Mouse (Mus musculus): ENCODE data around the gene Bcl11a.

Gene Bcl11a

GRCm38 (mm10) chr11:24149462-24150220 lies 71.8 kb downstream of the Bcl11a start:
- no peak for DNase-seq (ENCODE audit: low read depth, low spot score)

- no peak for DNase-seq (ENCODE audit: low read depth, low spot score)
Observed at GRCm38 (mm10) chr11:24152076-24152784, 74.4 kb downstream of the Bcl11a start.

GRCm38 (mm10) chr11:24153049-24153448 lies 75.2 kb downstream of the Bcl11a start:
- DNase-seq (ENCODE audit: low read depth, low spot score), result no peak

- no peak for DNase-seq (ENCODE audit: low read depth, low spot score)
Observed at GRCm38 (mm10) chr11:24158026-24158425, 80.2 kb downstream of the Bcl11a start.

GRCm38 (mm10) chr11:24159656-24160055 lies 81.8 kb downstream of the Bcl11a start:
- no peak for DNase-seq (ENCODE audit: low read depth, low spot score)

- DNase-seq (ENCODE audit: low read depth, low spot score), result no peak
Observed at GRCm38 (mm10) chr11:24161458-24161857, 83.6 kb downstream of the Bcl11a start.

- no peak for DNase-seq (ENCODE audit: low read depth, low spot score)
Observed at GRCm38 (mm10) chr11:24162056-24162455, 84.2 kb downstream of the Bcl11a start.

GRCm38 (mm10) chr11:24163072-24163471 lies 85.2 kb downstream of the Bcl11a start:
- DNase-seq (ENCODE audit: low read depth, low spot score), result no peak

- DNase-seq (ENCODE audit: low read depth, low spot score), result no peak
Observed at GRCm38 (mm10) chr11:24164065-24164464, 86.2 kb downstream of the Bcl11a start.

- no peak for DNase-seq (ENCODE audit: low read depth, low spot score)
Observed at GRCm38 (mm10) chr11:24171675-24172285, 93.9 kb downstream of the Bcl11a start.

GRCm38 (mm10) chr11:24172585-24172984 lies 94.7 kb downstream of the Bcl11a start:
- no peak for DNase-seq (ENCODE audit: low read depth, low spot score)

- no peak for DNase-seq (ENCODE audit: low read depth, low spot score)
Observed at GRCm38 (mm10) chr11:24174161-24174792, 96.4 kb downstream of the Bcl11a start.

GRCm38 (mm10) chr11:24177458-24177857 lies 99.6 kb downstream of the Bcl11a start:
- DNase-seq (ENCODE audit: low read depth, low spot score), result no peak

- DNase-seq (ENCODE audit: low read depth, low spot score), result no peak
Observed at GRCm38 (mm10) chr11:24178823-24179476, 101.1 kb downstream of the Bcl11a start.

GRCm38 (mm10) chr11:24180040-24180439 lies 102.2 kb downstream of the Bcl11a start:
- DNase-seq (ENCODE audit: low read depth, low spot score), result no peak

- no peak for DNase-seq (ENCODE audit: low read depth, low spot score)
Observed at GRCm38 (mm10) chr11:24183501-24183900, 105.6 kb downstream of the Bcl11a start.

- DNase-seq (ENCODE audit: low read depth, low spot score), result no peak
Observed at GRCm38 (mm10) chr11:24184932-24185331, 107.1 kb downstream of the Bcl11a start.

- DNase-seq (ENCODE audit: low read depth, low spot score), result no peak
Observed at GRCm38 (mm10) chr11:24190411-24190810, 112.6 kb downstream of the Bcl11a start.

- DNase-seq (ENCODE audit: low read depth, low spot score), result no peak
Observed at GRCm38 (mm10) chr11:24196460-24197190, 118.8 kb downstream of the Bcl11a start.

GRCm38 (mm10) chr11:24197424-24197823 lies 119.6 kb downstream of the Bcl11a start:
- no peak for DNase-seq (ENCODE audit: low read depth, low spot score)

- no peak for DNase-seq (ENCODE audit: low read depth, low spot score)
Observed at GRCm38 (mm10) chr11:24199560-24199959, 121.7 kb downstream of the Bcl11a start.

Measured in CD4-positive helper T cell, adult 2 months (primary cell).